Mouse (Mus musculus): ENCODE results near the gene Ssh3. TPM values are rescaled to one million over a fixed set of nuclear protein-coding genes. Genes with fewer than 3 reads are reported as not detected.
A peak's percentile ranks its signal among the peaks of the same experiment; 100 is the strongest.

The Ssh3 gene
- polyA plus RNA-seq (2016; fragmentation: Nextera tagmentation; extraction: Ambion mirVana), result 2.2 and 2.6 TPM in 2 replicates

DNA sequence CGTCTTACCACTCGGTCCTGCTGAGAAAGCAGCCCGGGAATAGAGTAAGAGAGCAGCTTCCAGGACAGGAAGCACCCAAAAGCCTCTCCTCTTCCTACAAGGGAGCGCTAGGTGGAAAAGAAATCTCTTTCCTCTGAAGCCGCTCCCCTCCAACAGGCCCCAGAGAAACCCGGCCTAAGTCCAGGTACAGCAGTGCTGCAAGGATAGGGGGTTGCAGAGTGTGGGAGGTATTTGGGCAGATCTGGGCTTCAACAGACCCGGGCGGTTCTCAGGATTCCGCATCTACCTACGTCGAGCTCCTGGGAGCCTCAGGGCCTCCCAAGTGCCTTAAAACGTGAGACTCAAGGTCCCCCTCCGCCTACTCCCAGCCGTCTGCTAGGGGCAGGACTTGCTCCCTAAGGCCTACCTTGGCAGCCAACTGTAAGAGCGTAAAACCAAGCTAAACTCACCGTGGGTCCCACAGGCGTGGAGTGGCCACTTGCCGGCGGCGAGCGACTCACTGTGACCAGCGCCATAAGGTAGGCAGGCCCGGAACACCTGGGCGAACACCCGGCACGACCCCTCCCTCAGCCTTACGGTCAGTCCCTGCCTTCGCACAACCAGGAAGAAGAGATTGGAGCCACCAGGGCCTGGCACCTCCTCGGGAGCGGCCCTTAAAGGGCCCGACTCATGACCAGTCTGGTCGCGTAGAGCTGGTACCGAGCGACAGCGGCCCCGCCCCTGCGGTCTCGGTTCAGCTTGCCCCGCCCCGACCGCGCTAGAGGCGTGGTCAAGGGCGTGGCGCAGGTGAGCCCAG is at the start of gene Ssh3:
TSS of gene Ssh3 (minus strand) at position 615 of the 796 bp plus-strand sequence.
- WGBS (ENCODE audit: insufficient replicate concordance), result 11% methylated on average over 46 of the region's 46 CpGs
- peaks cover 15% of the 10 kb centered on the region for H3K4me1 ChIP-seq
- peak; percentile 80 for ATAC-seq
- no peaks in the 10 kb centered on the region for H3K9me3 ChIP-seq (replicated peaks)
- peak within 1 kb of the TSS; percentile 71 for H3K4me2 ChIP-seq
- H3K4me3 ChIP-seq, result peak within 1 kb of the TSS; percentile 49
- H3K27me3 ChIP-seq (replicated peaks), result peaks cover 58% of the 10 kb centered on the region
- H3K9ac ChIP-seq, result peak within 1 kb of the TSS; percentile 52
- no peaks in the 10 kb centered on the region for H3K36me3 ChIP-seq
- H3K27ac ChIP-seq, result no peak within 1 kb of the TSS

DNA sequence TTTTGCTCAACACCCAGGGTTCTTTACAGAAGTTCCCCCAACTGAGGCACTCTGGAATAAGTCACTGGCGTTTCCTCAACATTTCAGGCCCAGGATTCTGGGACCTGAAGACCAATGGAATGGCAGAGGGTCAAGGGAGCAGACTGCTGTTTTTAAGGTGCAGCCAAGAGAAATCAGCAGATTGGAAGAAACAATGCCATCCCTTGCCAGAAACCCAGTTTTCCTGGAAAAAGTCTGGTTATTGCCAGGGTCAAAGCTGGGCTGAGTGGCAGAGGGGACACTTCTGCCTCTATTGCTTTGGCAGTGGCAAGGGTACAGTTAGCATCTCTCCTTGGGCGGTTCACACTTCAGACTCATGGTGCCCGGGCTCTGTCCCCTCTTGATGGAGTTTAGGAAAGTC is 48.2 kb upstream of the Ssh3 start:
- no peak overlapping the region for H3K27ac ChIP-seq
- no peaks in the 10 kb centered on the region for H3K27me3 ChIP-seq (replicated peaks)
- no peak overlapping the region for H3K4me2 ChIP-seq
- no peak overlapping the region for H3K4me3 ChIP-seq
- no peak for ATAC-seq
- H3K4me1 ChIP-seq, result peaks cover 3% of the 10 kb centered on the region; the same call in 1 of the 2 replicates
- no peaks in the 10 kb centered on the region for H3K9me3 ChIP-seq (replicated peaks)
- whole genome bisulfite sequencing (ENCODE audit: insufficient replicate concordance), result 91% methylated on average over 3 of the region's 3 CpGs
- H3K9ac ChIP-seq, result no peak overlapping the region
- H3K36me3 ChIP-seq, result peaks cover 70% of the 10 kb centered on the region

DNA sequence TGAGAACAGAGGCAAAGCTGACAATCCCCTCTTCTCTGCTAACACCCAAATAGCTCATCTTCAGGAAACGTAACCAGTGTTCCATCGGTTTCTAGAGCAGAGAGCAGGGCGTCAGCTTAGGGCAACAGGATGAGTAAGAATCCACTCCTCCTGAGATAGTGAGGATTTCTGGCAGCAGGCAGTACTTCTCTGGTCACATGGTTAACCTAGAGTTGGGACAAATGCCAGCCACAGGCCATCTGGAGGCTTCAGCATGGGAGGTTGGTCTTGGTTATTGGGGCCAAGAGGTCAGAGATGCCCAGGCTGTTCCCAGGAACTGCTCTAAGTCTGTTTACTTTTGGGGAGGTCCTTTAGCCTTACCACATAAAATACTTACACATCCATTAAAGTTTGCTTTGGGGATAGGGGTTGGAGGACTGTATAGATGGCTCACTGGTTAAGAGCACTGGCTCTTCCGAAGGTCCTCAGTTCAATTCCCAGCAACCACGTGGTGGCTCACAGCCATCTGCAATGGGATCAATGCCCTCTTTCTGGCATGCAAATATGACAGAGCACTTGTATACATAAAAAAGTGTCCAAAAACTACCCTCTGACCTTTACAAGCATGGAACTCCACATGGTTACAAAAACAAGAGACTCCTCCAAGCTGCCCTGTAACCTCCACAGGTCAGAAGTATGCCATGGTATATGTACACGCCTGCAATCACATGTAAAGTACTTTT is 46.4 kb upstream of the Ssh3 start:
- peaks cover 54% of the 10 kb centered on the region for H3K36me3 ChIP-seq
- WGBS (ENCODE audit: insufficient replicate concordance), result 77% methylated on average over 6 of the region's 6 CpGs
- ATAC-seq, result no peak

DNA sequence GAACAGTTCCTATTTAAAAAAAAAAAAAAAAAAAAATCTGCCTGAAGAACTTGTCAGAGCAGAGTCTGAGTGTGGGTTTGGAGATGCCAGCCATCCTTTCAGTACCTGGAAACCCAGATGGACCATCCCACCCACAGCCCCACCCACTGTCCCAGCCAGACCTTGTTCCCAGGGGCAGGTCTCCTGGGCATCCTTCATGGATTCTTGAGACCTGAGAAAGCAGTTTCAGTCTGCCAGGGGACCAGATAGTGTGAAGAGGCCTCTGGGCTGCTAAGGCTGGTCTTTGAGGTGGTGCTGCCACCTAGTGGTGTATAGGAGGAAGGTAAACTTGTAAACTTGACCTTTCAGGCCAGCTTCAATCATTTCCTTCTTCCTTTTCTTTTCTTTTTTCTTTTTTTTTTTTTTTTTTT is 40.8 kb upstream of the Ssh3 start:
- Histone ChIP-seq H3K27ac (no peak overlapping the region), H3K4me1 (peaks cover 15% of the 10 kb centered on the region), H3K36me3 (peaks cover 4% of the 10 kb centered on the region; the same call in 1 of the 2 replicates), H3K9ac (no peak overlapping the region), H3K9me3 (replicated peaks) (no peaks in the 10 kb centered on the region), H3K4me2 (no peak overlapping the region), H3K27me3 (replicated peaks) (0 out of 2 replicates have a peak, but pooled peaks cover 5% of the 10 kb centered on the region), H3K4me3 (no peak overlapping the region)
- no peak for ATAC-seq

More for the DNA sequence above, 46.4 kb upstream of the Ssh3 start:
- H3K4me3 ChIP-seq, result no peak overlapping the region
- peaks cover 3% of the 10 kb centered on the region; the same call in 1 of the 2 replicates for H3K4me1 ChIP-seq
- H3K27me3 ChIP-seq (replicated peaks), result no peaks in the 10 kb centered on the region
- H3K4me2 ChIP-seq, result no peak overlapping the region
- no peak overlapping the region for H3K27ac ChIP-seq
- H3K9me3 ChIP-seq (replicated peaks), result no peaks in the 10 kb centered on the region
- H3K9ac ChIP-seq, result no peak overlapping the region

DNA sequence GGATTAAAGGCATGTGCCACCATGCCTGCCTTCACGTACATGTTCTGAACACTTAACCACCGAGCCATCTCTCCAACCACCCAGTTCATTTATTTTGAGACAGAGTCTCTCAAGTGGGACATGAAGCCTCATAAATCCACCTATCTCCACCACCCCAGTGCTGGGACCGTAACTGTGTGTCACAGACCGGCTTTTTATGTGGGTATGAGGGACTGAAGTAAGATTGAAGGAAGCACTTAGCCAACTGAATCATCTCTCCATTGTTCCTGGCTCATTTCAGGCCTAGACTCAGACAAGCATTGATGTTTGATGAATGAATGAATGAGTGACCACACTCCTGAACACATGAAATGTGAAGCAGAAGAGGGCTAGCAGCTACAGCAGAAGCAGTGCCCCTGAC is 40.3 kb upstream of the Ssh3 start:
- Histone ChIP-seq H3K9me3 (replicated peaks) (no peaks in the 10 kb centered on the region), H3K36me3 (0 out of 2 replicates have a peak, but pooled peaks cover 3% of the 10 kb centered on the region), H3K27ac (no peak overlapping the region), H3K9ac (no peak overlapping the region), H3K4me1 (peaks cover 20% of the 10 kb centered on the region), H3K4me3 (no peak overlapping the region), H3K4me2 (no peak overlapping the region), H3K27me3 (replicated peaks) (0 out of 2 replicates have a peak, but pooled peaks cover 5% of the 10 kb centered on the region)
- ATAC-seq, result no peak
- WGBS (ENCODE audit: insufficient replicate concordance), result 81% methylated on average over 4 of the region's 4 CpGs

DNA sequence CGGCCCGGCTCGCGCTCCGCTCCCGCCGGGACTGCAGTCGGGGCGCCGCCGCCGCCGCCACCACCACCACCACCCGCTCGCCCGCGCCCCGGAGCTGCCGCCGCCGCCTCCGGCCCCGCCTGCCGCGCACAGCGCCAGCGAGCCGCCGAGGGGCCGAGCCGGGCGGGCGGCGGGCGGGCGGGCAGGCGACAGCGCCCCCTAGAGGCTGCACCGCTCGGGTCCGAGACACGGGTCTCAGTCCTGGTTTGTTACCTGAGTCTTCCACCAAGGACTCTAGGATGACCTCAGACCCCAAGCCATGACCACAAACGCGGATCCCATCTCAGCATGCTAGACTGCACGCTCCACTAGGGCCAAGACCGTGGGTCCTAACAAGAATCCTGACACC is 37.2 kb upstream of the Ssh3 start, which contains the start of gene Grk2:
TSS of gene Grk2 (minus strand) at position 33 of the 388 bp plus-strand sequence.
- peak; percentile 80 for ATAC-seq
- Histone ChIP-seq H3K4me1 (peaks cover 51% of the 10 kb centered on the region), H3K4me2 (peak within 1 kb of the TSS; percentile 73), H3K36me3 (peaks cover 5% of the 10 kb centered on the region; the same call in 1 of the 2 replicates), H3K27me3 (replicated peaks) (0 out of 2 replicates have a peak, but pooled peaks cover 5% of the 10 kb centered on the region), H3K9me3 (replicated peaks) (no peaks in the 10 kb centered on the region), H3K27ac (peak within 1 kb of the TSS; percentile 86), H3K9ac (peak within 1 kb of the TSS; percentile 96), H3K4me3 (peak within 1 kb of the TSS; percentile 89)
- WGBS (ENCODE audit: insufficient replicate concordance), result 0% methylated on average over 43 of the region's 46 CpGs

DNA sequence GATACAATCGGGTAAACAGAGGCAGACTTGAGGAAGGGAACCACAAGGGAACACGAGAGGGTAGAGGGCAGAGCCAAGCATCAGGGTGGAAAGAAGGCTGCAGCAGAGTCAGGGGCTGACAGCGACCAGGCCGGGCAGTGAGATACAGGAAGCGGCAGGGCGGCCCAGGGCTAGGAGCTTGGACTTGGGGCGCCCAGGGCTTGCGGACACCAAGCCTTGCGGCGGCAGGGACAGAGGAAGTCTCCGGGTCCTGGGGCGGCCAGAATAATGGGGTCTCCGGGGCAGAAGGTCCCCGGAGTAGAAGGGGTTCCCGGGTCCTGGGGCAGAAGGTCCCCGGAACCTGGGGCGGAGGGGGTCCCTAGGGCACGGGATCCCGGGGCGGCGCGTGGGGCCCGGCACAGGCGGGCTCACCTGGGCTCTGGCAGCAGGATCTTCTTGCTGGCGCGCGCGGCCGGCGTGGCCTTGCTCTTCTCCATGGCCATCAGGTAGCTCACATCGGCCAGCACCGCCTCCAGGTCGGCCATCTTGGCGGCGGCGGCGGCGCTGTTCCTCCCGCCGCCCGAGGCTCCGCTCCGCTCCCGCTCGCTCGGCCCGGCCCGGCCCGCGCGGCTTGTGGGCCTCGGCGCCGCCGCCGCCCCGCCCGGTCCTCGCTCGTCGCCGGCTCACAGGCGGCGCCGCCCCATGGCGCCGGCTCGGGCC is 36.7 kb upstream of the Ssh3 start:
- Histone ChIP-seq H3K4me3 (peak overlapping the region; percentile 89), H3K27ac (peak overlapping the region; percentile 86), H3K4me2 (peak overlapping the region; percentile 73), H3K9me3 (replicated peaks) (no peaks in the 10 kb centered on the region), H3K9ac (peak overlapping the region; percentile 96), H3K27me3 (replicated peaks) (0 out of 2 replicates have a peak, but pooled peaks cover 5% of the 10 kb centered on the region), H3K4me1 (peaks cover 56% of the 10 kb centered on the region), H3K36me3 (peaks cover 7% of the 10 kb centered on the region; the same call in 1 of the 2 replicates)
- peak; percentile 75 for ATAC-seq
- under 1% methylated on average over 67 of the region's 68 CpGs for WGBS (ENCODE audit: insufficient replicate concordance)

DNA sequence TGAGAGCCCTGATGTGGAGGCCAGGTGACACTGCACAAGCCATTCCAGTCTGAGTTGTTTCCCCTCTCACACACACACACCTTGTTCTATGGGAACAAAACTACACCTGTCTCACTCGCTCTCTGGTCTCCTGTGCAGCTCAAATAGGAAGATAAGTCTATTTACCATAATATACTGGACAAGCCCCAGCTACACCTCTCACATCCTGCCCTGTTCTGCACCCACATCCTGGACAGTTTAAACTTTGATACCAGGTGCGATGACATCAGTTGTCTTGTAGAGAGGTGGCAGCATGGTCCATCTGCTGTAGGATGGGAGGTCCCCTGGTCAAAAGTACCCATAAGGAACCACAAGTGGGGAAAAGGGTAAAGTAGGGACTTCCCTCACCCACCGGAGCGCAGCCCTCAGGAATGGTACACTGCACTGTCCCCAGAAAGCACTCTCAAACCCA is 35.9 kb upstream of the Ssh3 start:
- ATAC-seq, result 0 out of 2 replicates have a peak, but pooled peaks have one; percentile 6

DNA sequence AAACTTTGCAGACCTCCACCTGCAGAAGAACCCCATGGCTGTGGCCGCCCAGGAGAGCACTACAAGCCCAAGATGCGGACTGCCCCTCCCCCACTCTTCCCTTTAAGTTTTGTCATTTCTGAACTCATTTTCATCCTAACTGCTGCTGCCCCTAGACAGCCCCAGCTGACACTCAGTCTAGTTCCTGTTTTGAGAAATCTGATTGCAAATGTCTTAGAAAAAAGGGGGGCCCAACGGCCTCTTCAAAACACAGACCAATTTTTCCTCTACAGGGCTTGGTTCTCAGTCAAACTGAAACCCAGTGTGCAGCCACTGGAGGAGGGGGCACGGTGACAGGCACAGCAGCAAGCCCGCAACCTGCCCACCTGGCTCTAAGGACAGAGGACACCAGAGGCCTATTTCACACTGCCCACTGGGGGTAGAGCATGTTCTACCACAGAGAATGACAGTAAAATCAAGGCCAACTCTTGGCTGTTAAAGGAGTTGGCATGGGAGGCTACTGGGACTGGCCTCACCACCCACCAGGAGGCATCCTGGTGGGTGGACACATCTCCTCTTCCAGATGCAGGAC is 35.4 kb upstream of the Ssh3 start:
- Histone ChIP-seq H3K4me3 (peak overlapping the region; percentile 89), H3K4me2 (peak overlapping the region; percentile 73), H3K9me3 (replicated peaks) (no peaks in the 10 kb centered on the region), H3K4me1 (peaks cover 69% of the 10 kb centered on the region), H3K36me3 (peaks cover 7% of the 10 kb centered on the region; the same call in 1 of the 2 replicates), H3K27ac (peak overlapping the region; percentile 86), H3K27me3 (replicated peaks) (0 out of 2 replicates have a peak, but pooled peaks cover 5% of the 10 kb centered on the region), H3K9ac (peak overlapping the region; percentile 96)
- WGBS (ENCODE audit: insufficient replicate concordance), result 21% methylated on average over 5 of the region's 5 CpGs
- ATAC-seq, result no peak

More for the DNA sequence above, 35.9 kb upstream of the Ssh3 start:
- Histone ChIP-seq H3K4me3 (peak overlapping the region; percentile 89), H3K27ac (peak overlapping the region; percentile 86), H3K4me2 (peak overlapping the region; percentile 73), H3K9me3 (replicated peaks) (no peaks in the 10 kb centered on the region), H3K9ac (peak overlapping the region; percentile 96), H3K27me3 (replicated peaks) (0 out of 2 replicates have a peak, but pooled peaks cover 5% of the 10 kb centered on the region), H3K36me3 (peaks cover 7% of the 10 kb centered on the region; the same call in 1 of the 2 replicates), H3K4me1 (peaks cover 64% of the 10 kb centered on the region)
- WGBS (ENCODE audit: insufficient replicate concordance), result 14% methylated on average over 4 of the region's 4 CpGs

DNA sequence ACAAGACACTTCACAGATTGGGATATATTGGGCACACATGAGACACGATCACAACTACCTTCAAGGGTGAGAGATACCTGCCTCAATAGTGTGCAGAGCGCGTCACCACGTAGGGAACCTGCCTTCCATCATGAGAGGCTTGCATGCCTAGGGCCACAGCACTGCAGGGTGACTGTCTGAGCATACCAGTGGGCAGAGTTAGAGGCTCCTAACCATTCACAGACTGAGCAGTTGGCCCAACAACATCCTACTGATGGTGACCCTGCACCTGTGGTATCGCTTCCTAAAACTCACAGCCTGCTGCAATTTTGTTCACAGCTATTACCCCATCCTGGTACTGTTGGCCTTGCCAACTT is 34.6 kb upstream of the Ssh3 start:
- peak overlapping the region; percentile 89; the same call in 1 of the 2 replicates for H3K4me3 ChIP-seq
- ATAC-seq, result no peak
- 74% methylated on average over 5 of the region's 5 CpGs for WGBS (ENCODE audit: insufficient replicate concordance)

More for the DNA sequence above, 34.6 kb upstream of the Ssh3 start:
- 0 out of 2 replicates have a peak, but pooled peaks cover 5% of the 10 kb centered on the region for H3K27me3 ChIP-seq (replicated peaks)
- no peak overlapping the region for H3K9ac ChIP-seq
- peaks cover 13% of the 10 kb centered on the region for H3K36me3 ChIP-seq
- H3K4me1 ChIP-seq, result peaks cover 76% of the 10 kb centered on the region
- peak overlapping the region; percentile 75 for H3K27ac ChIP-seq
- no peaks in the 10 kb centered on the region for H3K9me3 ChIP-seq (replicated peaks)
- peak overlapping the region; percentile 73 for H3K4me2 ChIP-seq
